In the genomic region with DNA sequence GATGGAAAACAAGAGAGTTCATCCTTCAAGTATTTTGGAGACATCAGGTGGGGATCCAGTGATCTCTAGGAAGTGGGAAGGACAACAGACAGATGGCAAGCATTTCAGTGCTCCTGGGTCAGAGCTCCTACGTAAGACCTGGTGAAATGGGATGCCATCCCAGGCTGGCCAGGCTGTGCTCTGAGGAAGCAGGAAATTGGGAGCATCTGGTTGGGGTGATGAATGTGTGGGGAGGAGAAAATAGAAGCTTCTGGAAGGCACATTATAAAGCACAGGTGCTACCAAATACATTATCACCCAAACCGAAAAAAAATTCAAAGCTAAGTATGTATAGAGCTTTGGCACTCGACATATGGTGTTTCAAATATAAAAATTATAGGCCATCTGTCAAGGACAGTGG, we compare ENCODE assay signal across 24 mouse cellular contexts.
A peak's percentile ranks its signal among the peaks of the same experiment; 100 is the strongest.
DNase-seq lines count a peak whose midpoint lies in the region; ATAC-seq lines count a peak whose summit lies in the region.
"Had no signal": no experiment of that assay in that cellular context is flagged by ENCODE, and none has a peak within 500 bp of the region (broad histone marks: within the 10 kb centered on the region; RNA-seq: fewer than 3 reads in every experiment).

No protein-coding gene starts in this region.

- H3K4me2 ChIP-seq in hindbrain, embryonic 13.5 days: no peak overlapping the region
- H3K4me2 ChIP-seq: embryonic facial prominence, embryonic 15.5 days; lung, embryonic 15.5 days had no signal

- intact Hi-C loops in heart, postnatal 10 days (cut with DNase I): no loop called here

- no peak for ATAC-seq in hindbrain, embryonic 13.5 days (ENCODE audit: low FRiP score)
- ATAC-seq: forebrain, embryonic 16.5 days; hindbrain, embryonic 16.5 days; intestine, embryonic 16.5 days had no signal

- no peaks in the 10 kb centered on the region for H3K9me3 ChIP-seq in hindbrain, embryonic 13.5 days
- H3K9me3 ChIP-seq: embryonic facial prominence, embryonic 15.5 days; G1E; lung, embryonic 15.5 days; midbrain, embryonic 10.5 days had no signal

- H3K27ac ChIP-seq in hindbrain, embryonic 13.5 days: no peak overlapping the region
- H3K27ac ChIP-seq: embryonic facial prominence, embryonic 15.5 days; liver, embryonic 14.5 days; lung, embryonic 15.5 days; macrophage; midbrain, embryonic 10.5 days had no signal

- DNase-seq in frontal cortex, adult 2 months (ENCODE audit: extremely low spot score in 1 of 2, low spot score in 1 of 2): peak; percentile 9 to 35
- DNase-seq in frontal cortex, postnatal 14 days (ENCODE audit: low spot score in 2 of 2): no peak
- DNase-seq in right cerebral cortex, postnatal 25 days: peak; percentile 10
- DNase-seq in right cerebral cortex, postnatal 14 days: no peak
- DNase-seq in cerebellum, postnatal 14 days: peak; percentile 51 to 53
- no peak for DNase-seq in heart, postnatal 10 days
- no peak for DNase-seq in adipocyte (ENCODE audit: low spot score)
- DNase-seq: adrenal gland, postnatal 25 days; embryo, embryonic 11 days; gastrocnemius, postnatal 10 days; heart, adult 18-20 months; heart, postnatal 4 days; spleen, adult 18-20 months; thymus, postnatal 36 days had no signal

- no peak overlapping the region for H3K4me3 ChIP-seq in hindbrain, embryonic 13.5 days
- H3K4me3 ChIP-seq: embryonic facial prominence, embryonic 15.5 days; lung, embryonic 15.5 days; midbrain, embryonic 10.5 days had no signal

- no peaks in the 10 kb centered on the region for H3K36me3 ChIP-seq in hindbrain, embryonic 13.5 days
- H3K36me3 ChIP-seq: embryonic facial prominence, embryonic 15.5 days; G1E; lung, embryonic 15.5 days; midbrain, embryonic 10.5 days had no signal

- WGBS in hindbrain, embryonic 13.5 days: 88% methylated on average over 3 of the region's 3 CpGs

- H3K9ac ChIP-seq in hindbrain, embryonic 13.5 days: no peak overlapping the region
- H3K9ac ChIP-seq: embryonic facial prominence, embryonic 15.5 days; liver, embryonic 14.5 days; lung, embryonic 15.5 days had no signal

- H3K27me3 ChIP-seq in hindbrain, embryonic 13.5 days: no peaks in the 10 kb centered on the region
- H3K27me3 ChIP-seq: embryonic facial prominence, embryonic 15.5 days; lung, embryonic 15.5 days had no signal

- no peaks in the 10 kb centered on the region for H3K4me1 ChIP-seq in hindbrain, embryonic 13.5 days (replicated peaks)
- H3K4me1 ChIP-seq: embryonic facial prominence, embryonic 15.5 days; lung, embryonic 15.5 days; midbrain, embryonic 10.5 days had no signal

Comparison
In these comparisons a context has a peak if more than half of its experiments do, and no peak if none do; other contexts are left out.
1. DNase-seq: peak in frontal cortex, adult 2 months (2 of 2), right cerebral cortex, postnatal 25 days (single experiment) and cerebellum, postnatal 14 days (2 of 2); none in frontal cortex, postnatal 14 days (0 of 2), right cerebral cortex, postnatal 14 days (single experiment), heart, postnatal 10 days (0 of 2) and adipocyte (single experiment).